Mouse (Mus musculus) spleen, postnatal 10 days (tissue): ENCODE results near the gene Ddah2.

ENCODE experiments used
- DNase-seq, 2 experiments: peaks; one replicate each; pipeline ENCODE4 v3.0.0; 2021 to 2022; ENCODE audit warnings: low spot score in 2 of 2

Ddah2 gene

DNA sequence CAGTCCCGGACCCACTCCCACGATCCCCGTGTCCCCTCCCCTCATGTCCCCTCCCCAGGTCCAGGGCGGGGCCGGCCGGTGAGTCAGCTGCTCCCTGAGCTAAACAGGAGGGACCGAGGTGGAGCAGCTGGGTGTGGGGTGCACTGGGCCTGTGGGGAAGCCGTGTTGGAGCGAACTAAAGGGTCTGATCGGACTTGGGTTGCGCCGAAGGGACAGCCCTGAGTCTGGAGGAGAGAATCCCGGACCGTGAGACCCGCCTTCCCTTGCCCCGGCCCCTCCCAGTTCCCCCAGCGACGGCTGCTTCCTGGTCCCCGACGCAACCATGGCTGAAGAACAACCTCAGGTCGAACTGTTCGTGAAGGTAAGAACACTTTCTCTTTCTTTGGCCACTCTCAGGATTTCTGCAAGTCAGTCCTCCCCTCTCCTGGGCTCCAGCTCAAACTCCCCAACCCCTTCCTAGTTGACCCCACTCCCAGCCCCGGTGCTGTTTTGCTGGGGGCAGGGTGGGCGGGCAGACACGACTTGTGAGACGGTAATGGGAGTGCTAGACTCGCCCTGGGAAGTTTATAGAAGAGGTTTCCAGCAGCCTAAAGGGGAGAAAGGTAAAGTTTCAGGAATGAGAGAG, 8.6 kb upstream of the Ddah2 start:
- peak; percentile 78 to 84 for DNase-seq

DNA sequence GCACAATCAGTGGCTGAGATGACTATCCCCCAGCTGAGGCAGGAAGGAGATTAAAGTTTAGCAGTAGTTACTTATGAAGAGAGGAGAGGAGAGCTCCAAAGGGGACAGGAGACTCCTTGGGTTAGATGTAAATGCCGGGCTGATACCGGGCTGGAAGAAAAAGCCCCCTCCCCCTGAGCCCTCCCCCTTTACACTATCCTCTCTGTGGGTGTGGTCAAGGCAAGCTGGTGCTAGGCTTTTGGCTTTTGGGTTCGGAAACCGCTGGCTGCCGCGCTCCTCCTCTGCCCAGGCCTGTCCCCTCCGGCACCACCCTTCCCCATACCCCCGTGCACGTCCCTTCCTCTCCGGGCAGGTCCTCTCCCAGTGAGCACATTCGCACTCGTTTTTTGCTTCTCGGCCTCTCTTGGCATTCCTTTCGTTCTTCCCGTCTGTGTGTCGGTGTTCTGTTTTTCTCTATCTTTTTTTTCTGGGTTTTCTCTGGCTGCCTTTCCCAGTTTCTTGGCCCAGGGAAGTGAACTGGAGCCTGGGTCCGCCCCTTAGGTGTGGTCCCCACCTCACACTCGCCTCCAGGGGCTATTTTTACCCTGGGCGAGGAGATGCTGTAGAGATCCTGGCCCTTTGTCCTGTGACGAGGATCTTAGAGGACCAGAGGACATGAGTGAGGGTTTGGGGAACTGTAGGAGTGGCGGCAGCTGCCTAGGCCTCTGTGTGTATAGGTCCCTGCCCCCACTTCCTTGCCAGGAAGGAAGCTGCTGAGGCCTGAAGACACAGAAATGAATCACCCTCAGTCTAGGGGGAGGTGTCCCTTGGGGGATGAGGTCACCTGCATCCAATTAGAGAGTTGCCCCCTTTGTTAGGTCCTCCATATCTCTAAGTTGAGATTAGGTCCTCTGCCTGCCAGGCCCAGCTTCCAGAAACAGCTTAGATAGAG, 7.4 kb upstream of the Ddah2 start:
- peak; percentile 71 to 79 for DNase-seq

DNA sequence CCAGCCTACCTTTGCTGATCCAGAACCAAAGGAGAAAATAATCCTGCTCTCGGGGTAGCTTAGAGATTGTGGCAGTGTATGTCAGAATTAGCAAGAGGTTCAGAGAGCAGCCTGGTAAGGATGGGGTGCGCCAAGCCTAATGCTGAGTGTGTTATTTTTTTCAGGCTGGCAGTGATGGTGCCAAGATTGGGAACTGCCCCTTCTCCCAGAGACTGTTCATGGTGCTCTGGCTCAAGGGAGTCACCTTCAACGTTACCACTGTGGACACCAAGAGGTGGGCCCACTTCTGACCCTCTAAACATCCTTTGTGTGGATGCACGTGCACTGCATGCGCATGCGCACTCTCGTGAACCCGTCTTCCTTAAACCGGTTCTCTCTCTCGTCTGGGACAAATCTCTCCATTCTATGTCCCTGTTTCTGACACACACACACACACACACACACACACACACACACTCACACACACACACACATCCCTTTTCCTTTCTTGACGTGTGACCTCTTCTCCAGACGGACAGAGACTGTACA, 6.5 kb upstream of the Ddah2 start:
- no peak for DNase-seq

DNA sequence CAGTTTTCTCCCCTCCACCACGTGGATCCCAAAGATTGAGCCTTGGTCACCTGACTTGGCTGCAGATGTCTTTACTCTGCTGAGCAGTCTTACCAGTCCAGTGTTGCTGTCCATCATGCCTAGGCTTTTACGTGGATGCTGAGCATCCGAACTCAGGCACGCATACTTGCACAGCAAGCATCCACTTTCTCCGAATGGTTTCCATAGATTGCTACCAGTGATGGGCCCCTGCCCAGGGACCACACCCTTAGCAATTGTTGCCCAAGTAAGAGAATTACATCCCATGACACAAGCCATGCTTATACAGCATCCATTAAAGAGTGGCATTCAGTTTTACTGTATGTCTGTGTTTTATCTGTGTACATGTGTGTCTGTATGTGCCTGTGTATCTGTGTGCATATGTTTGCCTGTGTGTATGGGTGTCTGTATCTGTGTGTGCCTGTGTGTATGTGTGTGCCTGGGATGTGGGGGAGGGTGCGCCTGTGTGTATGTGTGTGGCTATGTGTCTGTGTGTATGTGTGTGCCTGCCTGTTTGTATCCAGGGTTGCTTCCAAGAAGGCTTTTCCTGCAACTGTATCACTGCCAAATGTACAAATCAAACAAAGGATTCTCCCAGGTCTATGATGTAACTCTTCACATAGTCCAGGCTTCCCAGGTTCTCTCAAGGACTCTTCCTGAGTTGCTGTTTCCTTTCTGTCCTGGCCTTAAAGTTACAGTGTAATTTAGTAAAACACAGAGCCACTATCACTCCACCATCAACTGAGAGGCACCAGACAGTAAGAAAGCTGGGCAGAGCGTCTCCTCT, 2.9 kb upstream of the Ddah2 start:
- DNase-seq: peak in 1 of 2 experiments; percentile 11

DNA sequence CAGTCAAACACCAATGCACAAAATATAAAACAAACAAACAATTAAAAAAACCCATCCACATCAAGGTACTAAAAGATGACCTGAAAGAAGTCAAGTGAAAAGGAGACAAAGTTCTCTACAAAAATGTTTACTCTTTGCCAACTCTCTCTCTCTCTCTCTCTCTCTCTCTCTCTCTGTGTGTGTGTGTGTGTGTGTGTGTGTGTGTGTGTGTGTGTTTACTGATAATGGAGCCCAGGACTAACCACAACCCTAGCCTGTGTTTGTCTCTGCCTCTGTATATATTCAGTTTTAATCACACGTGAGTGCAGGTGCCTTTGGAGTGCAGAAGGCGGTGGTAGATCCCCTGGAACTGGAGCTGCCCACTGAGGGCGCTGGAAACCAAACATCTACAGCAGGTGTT, 1.7 kb upstream of the Ddah2 start:
- DNase-seq: peak in 1 of 2 experiments; percentile 12

DNA sequence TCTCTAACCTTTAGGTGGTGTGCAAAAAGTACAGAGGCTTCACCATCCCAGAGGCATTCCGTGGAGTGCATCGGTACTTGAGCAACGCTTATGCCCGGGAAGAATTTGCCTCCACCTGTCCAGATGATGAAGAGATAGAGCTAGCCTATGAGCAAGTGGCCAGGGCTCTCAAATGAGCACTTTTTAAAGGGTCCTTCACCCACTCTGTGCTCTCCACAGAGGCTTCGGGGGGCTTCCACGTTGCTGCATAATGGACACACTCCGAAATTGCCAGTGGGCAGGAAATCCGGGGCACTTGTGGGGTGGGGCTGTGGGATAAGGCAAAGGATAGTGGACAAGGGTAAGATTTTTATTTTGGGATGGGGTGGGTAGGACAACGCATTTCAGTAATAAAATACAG, 519 bp upstream of the Ddah2 start:
- no peak for DNase-seq

DNA sequence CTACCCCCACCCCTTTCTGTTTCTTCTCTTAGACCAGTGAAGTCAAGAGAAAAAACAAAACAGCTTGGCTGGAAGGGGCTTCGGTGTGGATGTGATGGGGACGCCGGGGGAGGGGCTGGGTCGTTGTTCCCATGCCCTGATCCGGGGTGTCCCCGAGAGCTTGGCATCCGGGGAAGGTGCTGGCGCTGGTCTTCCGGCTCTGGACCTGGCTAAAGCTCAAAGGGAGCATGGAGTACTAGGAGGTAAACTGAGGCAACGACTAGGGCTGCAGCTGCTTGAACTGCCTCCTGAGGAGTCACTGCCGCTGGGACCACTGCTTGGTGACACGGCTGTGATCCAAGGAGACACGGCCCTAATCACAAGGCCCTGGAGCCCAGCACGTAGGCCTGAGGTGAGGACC, 1.2 kb downstream of the Ddah2 start:
- no peak for DNase-seq

DNA sequence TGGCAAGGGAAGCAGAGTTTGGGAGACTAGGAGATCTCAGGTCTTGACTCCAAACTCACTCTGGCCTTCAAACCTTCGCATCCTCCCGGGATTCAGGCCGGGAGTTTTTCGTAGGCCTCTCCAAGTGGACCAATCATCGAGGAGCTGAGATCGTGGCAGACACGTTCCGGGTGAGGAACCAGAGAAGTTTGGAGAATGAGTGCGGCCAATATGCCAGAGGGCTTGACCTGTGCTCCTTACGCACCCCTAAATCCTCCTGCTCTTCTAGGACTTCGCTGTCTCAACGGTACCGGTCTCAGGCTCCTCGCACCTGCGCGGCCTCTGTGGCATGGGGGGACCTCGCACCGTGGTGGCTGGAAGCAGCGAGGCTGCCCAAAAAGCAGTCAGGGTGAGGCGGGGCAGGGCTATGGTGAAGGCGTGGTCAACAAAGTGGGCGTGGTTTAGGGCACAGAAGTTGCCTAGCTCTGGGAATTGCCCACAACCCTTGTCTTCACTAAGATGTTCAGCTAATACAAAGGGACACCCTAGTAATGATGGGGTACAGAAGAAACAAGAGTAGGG, 2.0 kb downstream of the Ddah2 start:
- peak in 1 of 2 experiments; percentile 54 for DNase-seq

DNA sequence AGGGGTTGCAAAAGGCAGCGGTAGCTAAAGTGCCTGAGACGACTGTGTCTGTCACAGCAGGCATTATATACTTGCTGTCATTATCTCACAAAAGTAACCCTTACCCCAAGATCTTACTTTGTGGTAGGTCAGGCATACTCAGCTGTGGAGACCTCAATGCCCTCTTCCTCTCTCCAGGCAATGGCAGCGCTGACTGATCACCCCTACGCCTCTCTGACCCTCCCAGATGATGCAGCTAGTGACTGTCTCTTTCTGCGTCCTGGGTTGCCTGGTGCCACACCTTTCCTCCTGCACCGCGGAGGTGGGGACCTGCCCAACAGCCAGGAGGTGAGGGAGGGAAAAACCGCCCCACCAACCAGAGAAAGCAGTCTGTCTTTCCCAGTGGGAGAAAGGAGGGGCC, 2.5 kb downstream of the Ddah2 start:
- no peak for DNase-seq

DNA sequence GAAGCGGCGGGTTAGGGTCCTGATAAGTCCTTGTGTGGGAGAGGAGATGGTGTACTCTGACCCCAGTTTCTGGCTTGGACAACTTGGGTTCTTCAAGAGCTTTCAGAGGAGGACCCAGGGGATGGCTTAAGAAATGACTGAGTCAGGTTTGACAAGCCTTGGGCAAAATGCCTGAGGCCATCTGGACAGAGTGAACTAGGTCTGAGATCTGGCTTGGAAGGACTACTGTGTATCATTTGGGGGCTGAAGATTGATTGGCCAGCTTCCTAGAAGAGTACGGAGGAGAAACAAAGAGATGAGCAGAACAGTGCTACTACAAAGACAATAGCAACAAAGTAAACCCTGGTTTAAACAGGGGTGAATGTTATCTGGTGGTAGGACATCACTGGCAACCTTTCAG, 4.6 kb downstream of the Ddah2 start:
- DNase-seq: no peak

DNA sequence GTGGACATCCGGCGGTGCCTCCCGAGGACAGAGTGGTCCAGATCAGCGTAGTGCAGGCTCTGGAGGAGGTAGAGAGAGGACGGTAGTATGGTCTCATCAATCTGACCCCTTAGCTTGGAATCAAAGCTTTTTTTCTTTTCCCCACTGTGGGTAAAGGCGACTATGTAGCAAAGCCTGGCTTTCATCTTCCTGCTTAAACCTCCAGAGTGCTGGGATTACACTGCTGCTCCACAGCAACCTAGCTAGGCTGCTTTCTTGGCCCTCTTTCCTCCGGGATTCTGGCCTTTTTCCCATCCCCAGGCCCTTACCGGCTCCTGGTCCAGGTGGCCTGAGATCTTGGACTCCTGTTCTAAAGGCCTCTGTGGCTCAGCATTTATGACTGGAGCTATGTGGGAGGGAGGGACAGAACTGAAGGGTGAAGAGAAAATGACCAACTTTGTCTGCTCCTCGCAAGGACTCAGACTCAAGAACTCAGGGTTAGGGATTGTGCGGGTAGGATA, 5.6 kb downstream of the Ddah2 start:
- DNase-seq: peak in 1 of 2 experiments; percentile 11

DNA sequence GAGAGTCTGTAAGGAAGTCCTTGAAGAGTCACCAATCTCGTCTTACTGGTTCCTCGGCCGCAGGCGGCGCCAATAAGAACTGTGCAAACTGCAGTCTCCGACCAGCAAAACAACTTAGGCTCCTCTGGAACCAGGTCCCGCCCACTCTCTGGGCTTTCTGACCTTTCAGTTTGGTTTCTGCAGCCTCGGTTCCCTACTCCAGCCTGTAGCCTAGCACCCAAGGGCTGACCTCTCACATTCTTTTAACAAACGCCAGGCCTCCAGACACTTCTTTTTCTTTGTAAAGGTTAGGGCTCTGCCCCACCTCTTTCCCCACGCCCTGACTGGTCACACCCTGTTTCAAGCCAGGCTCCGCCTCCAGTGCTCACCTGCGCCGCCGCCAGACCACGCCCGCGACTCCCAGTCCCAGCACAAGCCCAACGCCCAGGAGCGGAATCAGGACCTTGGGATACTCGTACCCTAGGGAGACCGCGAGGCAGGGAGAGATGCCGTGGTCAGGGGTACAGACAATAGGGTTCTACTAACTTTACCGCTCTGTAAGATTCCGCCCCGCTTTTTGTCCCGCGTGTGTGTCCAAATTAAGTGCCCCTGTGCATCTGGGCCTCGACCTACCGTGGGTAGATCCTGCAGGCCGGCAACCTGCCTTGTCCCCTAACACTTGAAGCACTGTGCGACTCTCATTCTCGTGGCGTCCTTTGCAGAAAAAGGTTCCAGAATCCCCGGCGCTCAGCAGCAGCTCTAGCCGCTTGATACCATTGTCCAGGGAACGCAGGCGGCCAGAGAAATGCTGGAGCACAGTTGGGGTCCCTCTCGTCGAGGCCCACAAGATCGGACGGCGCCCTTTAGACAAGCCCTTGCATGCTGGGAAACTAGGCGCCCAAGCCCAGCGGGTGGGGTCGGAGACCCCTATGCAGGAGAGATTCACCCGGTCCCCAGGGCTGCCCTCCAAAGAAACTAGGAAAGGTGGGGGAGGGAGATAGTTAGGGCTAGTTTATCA, 6.4 kb downstream of the Ddah2 start, which contains the start of gene Ly6g6c:
Ly6g6c (plus strand) TSS at position 438 of the 997 bp plus-strand sequence.
- DNase-seq: peak in 1 of 2 experiments; percentile 58

DNA sequence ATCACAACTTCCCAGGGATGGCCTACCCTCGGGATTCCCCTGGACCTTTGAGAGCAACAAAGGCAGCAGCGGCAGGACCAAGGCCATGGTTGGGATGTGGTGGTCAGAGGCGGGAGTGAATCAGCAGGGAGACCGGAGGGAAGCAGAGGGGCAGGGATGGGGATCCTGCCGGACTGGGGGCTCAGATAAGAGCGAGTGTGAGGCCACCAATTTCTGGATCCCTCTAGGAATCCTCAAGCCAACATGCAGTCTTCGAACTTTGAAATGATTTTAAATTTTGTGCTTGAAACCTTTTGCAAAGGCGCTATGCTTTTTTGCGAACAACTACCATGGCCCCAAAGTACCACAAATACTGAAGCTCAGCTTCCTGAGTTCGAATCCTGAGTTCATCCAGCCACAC, 7.2 kb downstream of the Ddah2 start, which contains the start of gene Mpig6b:
Mpig6b (minus strand) TSS at position 101 of the 400 bp plus-strand sequence.
- DNase-seq: peak in 1 of 2 experiments; percentile 14

DNA sequence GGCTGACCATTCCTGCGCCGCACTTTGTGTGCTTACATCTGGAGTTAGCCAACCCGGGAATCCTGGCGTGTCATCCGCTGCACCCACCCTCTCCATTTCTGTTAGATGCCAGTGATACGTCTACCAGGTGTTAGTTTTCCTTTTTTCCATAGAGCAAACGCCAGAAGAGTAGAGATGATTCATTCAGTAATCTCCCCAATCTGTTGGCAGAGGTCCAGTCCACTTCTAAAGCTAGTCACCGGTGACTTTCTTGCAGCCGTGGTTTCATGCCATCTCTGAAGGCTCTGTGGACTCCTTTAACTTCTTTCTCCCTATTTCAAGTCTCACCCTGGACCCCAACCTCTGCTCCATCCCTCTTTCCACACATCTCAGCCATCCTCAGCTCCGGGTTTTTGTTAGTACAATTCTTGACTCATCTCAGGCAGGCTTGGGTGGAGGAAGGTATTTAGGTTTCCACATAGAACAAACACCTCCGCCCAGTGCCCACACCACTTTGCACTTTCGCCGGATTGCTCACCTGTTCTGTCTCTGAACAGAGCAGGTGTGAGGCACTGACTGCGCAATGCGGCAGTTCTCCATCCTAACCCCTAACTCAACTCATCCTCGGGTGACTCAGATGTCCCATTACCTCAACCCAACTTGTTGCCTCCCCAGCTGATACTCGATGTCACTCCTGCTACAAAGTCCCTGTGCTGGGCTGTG, 9.5 kb downstream of the Ddah2 start:
- peak in 1 of 2 experiments; percentile 15 for DNase-seq

DNA sequence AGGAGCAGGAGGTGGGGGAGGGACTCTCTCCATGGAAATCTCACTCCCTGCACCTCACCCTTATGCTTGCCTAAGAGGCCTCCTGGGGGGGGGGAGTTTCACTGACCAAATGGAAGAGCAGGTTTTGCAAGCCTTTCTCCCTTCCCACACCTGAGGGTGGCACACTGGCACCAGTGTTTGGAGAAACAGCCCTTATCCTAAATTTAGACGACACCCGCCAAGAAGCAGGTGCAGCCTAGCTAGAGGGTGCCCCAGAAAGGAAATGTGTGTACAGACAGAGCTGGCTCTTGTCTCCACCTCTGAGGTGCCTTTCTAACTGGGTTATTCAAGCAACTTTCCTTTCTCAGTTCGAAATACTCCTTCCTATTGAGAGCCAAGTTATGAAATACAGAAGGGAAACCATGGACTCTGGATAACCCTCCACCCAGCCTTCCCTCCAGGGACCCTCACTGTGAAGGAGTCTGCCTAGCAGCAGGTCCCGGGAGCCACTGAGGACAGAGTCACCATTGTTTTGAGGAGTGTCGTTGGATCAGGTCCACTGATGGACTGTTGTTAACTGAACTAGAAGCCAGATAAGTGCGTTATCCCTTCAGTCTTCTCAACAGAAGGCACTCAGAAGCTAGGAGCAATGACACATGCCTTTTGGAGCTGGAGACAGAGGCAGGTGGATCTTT, 11.9 kb downstream of the Ddah2 start:
- DNase-seq: no peak

DNA sequence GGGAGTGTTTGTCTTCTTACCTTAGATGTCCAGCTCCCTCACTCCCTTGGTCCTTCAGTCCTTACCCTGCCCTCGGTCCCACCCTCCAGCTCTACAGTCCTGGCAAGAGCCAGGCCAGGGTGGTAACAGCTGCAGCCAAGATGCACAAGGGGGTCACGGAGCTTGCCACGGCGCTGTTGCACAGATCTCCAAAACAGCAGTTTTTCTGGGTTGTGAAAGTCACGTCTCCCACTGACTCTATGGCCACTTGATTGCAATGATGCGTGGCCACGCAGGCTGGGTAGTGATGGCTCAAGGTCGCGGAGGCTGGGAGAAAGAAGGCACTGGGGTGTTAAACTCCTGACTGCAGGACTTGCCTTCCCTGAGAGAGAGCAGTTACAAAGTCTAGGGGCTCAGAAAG, 12.6 kb downstream of the Ddah2 start:
- DNase-seq: no peak

DNA sequence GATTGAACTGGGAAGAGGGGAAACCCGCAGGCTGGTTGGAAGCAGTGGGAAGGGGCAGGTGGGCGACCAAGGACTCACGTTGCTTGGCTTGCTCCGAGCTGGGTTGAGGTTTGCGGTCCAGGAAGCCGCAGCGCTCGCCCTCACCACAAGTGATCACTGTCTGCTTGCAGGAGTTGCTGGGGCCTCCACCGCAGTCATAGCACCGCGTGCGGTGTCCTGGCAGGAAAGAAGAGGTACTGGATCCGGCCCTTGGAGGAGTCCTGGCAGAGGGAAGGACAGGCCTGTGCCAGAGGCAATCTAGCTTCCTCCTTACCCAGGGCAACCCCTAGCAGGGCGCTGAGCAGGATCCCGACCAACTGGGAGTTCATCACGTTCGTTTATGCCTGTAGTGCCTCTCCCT, 15.3 kb downstream of the Ddah2 start:
- no peak for DNase-seq

DNA sequence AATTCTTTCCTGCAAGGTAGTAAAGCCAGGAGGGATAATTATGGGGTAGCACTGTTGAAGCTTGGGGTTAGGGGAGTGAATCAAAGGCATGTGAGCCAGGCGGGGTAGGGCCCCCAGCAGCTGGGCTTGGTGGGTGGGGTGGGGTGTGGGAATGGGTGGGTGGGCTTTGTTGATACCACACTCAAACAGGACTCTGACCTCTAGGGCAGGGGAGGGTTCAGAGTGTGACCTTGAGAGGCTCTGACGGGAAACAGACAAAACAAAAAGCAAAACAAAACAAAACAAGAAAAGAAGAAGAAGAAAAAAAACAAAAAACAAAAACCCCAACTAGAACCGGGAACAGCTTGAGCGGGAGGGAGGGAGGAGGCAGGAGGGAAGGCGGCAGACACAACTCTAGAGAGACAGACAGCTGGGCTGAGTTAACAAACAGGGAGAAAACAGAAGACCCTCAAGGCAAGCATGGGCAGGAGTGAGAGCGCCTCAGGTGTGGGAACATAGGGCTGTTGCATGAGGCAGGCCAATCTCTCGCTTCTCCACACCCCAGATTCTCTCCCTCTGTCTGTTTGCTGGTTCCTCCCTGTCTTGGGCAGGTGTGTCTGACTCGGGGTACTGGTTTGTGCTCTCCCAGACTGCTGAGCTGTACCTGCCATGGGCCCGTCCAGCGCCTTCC, 17.8 kb downstream of the Ddah2 start, which contains the start of gene Ly6g6e:
Ly6g6e (plus strand) TSS at position 396 of the 670 bp plus-strand sequence.
- DNase-seq: no peak
